Mouse (Mus musculus): Measurements from ENCODE around the gene Cby1.
A peak's percentile ranks its signal among the peaks of the same experiment; 100 is the strongest.

Gene Cby1

GRCm38 (mm10) chr15:79677936-79678335 lies 18.9 kb downstream of the Cby1 start:
- no peak for DNase-seq (ENCODE audit: low read depth, low spot score)

DNA sequence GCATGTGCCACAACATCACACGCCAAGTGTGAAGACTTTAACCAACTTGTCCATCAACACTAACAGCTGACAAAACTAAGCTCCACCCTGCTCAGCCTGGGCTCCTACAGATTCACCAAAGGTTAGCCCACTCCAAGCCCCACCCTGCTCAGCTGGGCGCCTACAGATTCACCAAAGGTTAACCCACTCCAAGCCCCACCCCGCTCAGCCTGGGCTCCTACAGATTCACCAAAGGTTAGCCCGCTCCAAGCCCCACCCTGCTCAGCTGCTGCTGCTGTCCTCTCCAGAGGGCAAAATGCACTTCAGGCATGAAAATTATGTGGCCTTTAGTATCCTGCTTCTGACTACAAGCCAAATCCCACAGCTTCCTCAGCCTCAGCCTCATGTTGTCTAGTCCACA lies 23.0 kb downstream of the Cby1 start:
- DNase-seq (ENCODE audit: low read depth, low spot score), result peak; percentile 67

DNA sequence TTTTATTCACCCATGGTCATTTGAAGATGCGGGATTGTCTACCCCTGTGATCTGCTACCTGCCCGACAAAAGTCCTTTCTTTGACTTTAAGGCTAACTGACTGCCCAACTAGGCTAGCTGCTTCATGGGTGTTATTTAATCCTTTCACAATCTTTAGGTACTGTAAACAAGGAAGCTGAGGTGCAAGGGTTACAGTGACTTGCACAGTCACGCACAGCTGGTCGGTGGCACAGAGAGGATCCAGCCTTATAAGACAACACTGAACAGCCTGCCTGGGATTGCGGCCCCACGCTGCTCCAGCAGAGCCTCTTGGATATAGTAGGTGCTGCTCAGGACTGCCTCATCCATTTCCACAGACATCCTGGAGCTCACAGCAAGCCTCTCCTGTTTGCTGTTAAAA lies 24.1 kb downstream of the Cby1 start:
- DNase-seq (ENCODE audit: low read depth, low spot score), result no peak

DNA sequence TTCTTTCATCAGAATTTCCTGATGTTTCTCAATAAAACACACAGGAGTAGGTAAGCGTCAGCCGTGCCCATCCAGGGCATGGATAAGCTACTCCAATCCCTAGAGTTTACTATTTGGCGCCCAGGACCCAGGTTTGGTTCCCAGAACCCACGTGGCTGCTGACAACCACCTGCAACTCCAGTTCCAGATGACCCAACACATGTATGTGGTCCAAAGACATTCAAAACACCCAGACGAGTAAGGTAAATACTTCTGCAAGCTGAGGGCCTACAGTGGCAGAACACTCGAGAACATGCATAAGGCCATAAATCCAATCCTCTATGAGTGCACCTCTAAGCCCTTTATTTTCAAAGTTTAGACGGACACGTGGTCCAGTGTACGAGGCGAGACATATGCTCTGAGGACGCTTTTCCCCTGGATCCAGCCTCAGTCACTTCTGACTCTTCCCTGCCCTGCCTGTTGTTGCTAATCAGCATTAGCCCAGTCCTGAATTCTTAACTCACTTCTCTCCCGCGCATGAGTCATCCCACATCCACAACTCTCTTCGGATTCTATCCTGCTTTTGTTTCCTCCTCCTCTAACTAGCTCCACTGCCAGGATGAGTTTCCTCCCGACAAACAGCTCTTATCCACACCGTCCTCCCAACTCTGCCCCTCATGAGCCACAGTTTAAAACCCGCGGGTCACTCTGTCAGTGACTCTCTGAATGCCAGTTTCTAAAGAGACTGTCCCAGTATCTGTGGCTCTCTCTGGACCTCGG lies 24.9 kb downstream of the Cby1 start:
- no peak for DNase-seq (ENCODE audit: low read depth, low spot score)

DNA sequence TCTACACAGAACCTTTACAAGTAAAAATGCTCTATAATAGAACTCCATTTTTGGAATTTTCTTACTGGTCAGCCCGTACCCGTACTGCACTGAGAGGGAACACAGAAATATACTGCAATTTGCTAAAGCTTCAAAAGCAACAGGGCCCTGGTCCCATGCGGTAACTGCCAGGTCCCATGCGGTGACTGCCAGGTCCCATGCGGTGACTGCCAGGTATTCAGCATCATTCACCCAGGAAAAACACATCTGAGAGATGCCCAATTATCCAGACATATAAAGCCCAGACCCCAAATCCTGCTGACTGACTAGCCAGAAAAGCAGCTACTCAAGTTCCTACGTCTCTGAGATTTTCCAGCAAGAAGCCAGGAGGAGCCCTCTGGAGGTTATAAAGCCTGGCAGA lies 25.6 kb downstream of the Cby1 start:
- no peak for DNase-seq (ENCODE audit: low read depth, low spot score)

GRCm38 (mm10) chr15:79685141-79685641 lies 26.2 kb downstream of the Cby1 start:
- no peak for DNase-seq (ENCODE audit: low read depth, low spot score)

DNA sequence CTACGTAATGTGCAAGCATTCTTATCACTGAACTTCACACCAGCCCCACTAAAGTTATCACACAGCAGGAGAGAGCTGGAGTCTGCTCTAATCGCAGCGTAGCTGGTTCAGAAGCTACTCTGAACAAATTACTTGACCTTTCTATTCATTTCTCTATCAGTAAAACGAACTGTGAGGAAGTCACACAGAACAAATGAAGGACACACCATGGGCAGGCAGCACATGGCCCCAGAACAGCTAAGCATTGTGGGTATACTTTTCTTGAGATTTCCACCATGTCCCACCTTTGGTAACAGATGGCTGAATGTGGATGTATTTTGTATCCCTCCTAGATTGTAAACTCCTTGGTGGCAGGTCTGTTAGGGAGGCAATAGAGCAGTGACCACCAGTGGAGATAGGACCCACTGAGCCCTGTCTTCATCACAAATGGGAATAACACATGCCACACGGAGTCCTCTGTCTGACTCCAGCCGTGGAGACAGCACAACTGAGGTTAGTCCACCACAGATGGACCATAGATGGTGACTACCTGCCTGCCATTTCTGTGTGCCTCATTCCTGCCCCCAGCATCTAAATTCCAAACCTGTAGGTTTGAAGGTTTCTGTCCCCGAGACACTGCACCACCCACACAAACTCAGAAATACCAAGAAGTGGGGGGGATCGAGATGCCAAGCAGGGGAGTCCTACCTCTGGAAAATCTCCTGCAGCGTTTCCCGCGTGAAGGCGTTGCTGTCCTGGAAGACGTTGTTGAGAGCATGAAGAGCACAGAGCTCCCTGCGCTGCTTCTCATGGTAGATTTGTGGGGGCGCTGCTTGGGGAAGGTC lies 27.3 kb downstream of the Cby1 start:
- DNase-seq (ENCODE audit: low read depth, low spot score), result no peak

GRCm38 (mm10) chr15:79687175-79687574 lies 28.2 kb downstream of the Cby1 start:
- no peak for DNase-seq (ENCODE audit: low read depth, low spot score)

DNA sequence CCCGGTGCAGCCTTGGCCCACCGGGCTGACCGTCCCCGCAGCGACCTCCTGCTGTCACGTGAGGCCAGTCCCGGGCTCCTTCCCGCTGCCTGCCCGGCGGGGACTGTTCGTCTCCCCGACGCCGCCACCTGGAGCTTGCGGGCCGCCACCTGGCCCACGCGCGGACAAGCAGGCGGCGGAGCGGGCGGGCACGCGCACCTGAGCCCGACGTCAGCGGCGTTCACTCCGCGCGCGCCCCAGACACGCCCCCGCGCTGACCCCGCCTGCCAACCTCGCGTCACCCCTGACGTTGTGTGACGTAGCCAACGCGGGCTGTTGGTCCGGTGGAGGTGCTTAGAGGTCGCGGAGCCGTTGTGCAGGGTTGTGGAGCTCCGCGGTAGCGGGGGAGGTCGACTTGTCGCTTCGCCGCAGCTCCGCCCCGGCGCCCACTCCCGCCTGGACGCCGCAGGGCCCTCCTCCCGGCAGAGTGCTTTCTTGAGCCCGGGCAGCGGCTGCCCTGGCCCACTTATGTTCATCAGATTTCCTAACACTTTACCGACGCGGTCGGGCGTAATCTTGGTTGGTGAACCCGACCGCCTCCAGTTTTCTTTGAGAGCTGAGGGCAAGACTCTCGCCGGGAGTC lies 28.8 kb downstream of the Cby1 start, which contains the start of gene Josd1:
Gene Josd1, minus strand, starts transcription at position 274 of the 622 bp plus-strand sequence.
- DNase-seq (ENCODE audit: low read depth, low spot score), result peak; percentile 95

- DNase-seq (ENCODE audit: low read depth, low spot score), result no peak
These were observed 29.4 kb downstream of the Cby1 start for GRCm38 (mm10) chr15:79688268-79688956.

- DNase-seq (ENCODE audit: low read depth, low spot score), result no peak
These were observed 30.8 kb downstream of the Cby1 start for GRCm38 (mm10) chr15:79689662-79690425.

DNA sequence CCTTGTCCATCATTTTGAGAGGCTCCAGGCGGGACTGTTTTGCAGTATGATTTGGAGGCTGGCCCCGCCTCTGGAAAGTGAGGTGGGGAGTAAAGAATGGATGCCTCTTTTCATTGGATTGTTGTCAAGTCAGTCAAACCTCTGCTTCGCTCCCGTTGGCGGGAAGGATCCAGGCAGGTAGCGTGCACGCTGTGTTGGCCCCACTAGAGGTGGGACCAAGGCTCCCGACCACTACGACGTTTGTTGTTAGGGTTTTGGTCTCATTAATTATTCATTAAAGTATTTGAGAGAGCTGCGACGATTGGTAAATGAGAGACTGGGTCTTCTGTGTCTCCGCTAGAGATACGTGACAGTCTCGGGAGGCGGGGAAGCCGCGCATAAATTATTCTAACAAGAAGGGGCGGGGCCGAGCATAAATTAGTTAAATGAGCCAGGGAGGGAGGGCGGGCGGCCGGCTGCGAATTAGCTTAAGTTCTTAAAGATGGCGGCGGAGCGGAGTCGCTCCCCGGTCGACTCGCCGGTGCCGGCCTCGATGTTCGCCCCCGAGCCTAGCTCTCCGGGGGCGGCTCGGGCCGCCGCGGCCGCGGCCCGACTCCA lies 31.5 kb downstream of the Cby1 start, which contains the start of gene Gtpbp1:
Gene Gtpbp1, plus strand, starts transcription at position 420 of the 597 bp plus-strand sequence.
- peak; percentile 100 for DNase-seq (ENCODE audit: low read depth, low spot score)

- no peak for DNase-seq (ENCODE audit: low read depth, low spot score)
These were observed 32.1 kb downstream of the Cby1 start for GRCm38 (mm10) chr15:79691023-79691508.

DNA sequence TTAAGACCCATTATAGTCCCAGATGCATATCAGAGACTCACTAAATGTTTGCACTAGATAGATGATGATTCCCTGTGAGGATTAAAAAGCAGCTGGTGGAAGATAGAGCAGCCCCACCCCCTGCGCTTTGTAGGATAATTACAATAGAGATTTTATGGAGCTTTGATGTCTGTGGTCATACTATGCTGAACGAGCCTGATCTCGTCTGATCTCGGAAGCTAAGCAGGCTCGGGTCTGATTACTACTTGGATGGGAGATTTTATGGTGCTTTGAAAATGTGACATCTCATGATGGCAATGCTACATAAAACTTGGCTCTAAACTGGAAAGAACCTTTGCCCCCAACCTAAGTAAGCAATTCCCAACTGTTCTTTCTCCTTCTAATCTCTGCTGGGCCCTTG lies 33.3 kb downstream of the Cby1 start:
- no peak for DNase-seq (ENCODE audit: low read depth, low spot score)

- DNase-seq (ENCODE audit: low read depth, low spot score), result no peak
These were observed 34.7 kb downstream of the Cby1 start for GRCm38 (mm10) chr15:79693740-79694139.

- DNase-seq (ENCODE audit: low read depth, low spot score), result no peak
These were observed 35.5 kb downstream of the Cby1 start for GRCm38 (mm10) chr15:79694512-79694911.

- DNase-seq (ENCODE audit: low read depth, low spot score), result no peak
These were observed 36.5 kb downstream of the Cby1 start for GRCm38 (mm10) chr15:79695516-79695915.

GRCm38 (mm10) chr15:79696508-79696907 lies 37.5 kb downstream of the Cby1 start:
- DNase-seq (ENCODE audit: low read depth, low spot score), result no peak

- DNase-seq (ENCODE audit: low read depth, low spot score), result no peak
These were observed 38.0 kb downstream of the Cby1 start for GRCm38 (mm10) chr15:79697011-79697410.

DNA sequence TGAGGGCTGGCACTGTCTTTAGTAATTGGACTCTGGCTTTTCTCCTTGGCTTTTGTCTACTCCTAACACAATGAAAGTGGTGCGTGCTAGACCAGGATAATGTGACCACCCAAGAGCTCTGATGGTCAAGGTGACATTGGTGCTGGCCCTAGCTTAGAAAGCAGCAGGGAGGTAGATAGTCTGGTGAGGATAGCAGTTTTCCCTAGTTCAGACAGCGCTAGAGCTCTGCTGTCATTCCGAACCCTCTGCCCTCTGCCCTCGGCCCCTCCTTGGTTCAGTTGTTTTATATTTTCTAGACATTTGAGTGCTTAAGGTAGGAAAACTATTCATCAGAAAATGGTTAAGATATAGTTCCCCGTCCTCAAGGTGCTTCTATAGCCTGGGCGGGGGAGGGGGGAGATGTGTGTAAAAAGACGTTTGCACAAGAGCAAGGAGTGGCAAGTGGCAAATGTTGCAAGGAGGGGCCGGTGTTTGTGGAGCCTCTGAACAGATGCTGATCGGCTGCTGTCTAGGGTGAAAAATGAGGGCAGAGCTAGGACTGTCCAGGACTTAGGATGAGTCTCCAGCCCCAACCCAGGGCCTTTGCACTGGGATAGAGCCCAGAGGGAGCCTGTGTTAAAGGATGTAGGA lies 38.7 kb downstream of the Cby1 start:
- peak; percentile 35 for DNase-seq (ENCODE audit: low read depth, low spot score)

All from ES-CJ7 (cell line).